Comparison of ENCODE assay signal across 14 mouse cellular contexts in the genomic region with DNA sequence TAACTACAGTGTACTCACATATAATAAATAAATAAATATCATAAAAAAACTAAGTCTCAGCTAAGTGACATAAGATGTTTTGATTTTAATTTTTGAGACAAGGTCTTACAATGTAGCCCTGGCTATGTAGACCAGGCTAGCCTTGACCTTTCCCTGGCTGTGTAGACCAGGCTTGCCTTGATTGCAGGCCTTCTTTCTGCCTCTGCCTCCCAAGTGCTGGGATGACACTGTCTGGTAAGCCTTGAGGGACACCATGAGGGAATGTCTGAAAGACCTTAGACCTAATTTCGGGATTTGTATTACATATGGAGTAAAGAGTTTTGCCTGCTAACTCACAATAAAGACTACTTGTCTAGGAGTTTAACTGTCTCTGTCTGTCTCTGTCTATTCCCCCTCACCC.
DNase-seq lines count a peak whose midpoint lies in the region; ATAC-seq lines count a peak whose summit lies in the region.
"Had no signal": no experiment of that assay in that cellular context is flagged by ENCODE, and none has a peak within 500 bp of the region (broad histone marks: within the 10 kb centered on the region; RNA-seq: fewer than 3 reads in every experiment).

No protein-coding gene starts in this region.

- 90% methylated on average over 1 of the region's 1 CpGs for WGBS in lung, embryonic 15.5 days

- H3K36me3 ChIP-seq in lung, embryonic 15.5 days, result no peaks in the 10 kb centered on the region

- peaks cover 75% of the 10 kb centered on the region for H3K4me1 ChIP-seq in lung, embryonic 15.5 days

- H3K4me3 ChIP-seq in lung, embryonic 15.5 days, result no peak overlapping the region

- DNase-seq in heart, adult 11 months, result peak; percentile 80
- DNase-seq in heart, postnatal 4 days, result no peak
- no peak for DNase-seq in lung, adult 18-20 months
- DNase-seq: adrenal gland, adult 2 months; adrenal gland, adult 8-10 months; adrenal gland, postnatal 10 days; adrenal gland, postnatal 14 days; adrenal gland, postnatal 25 days; cerebellum, adult 11 months; cerebellum, adult 11-12 months had no signal

- H3K9me3 ChIP-seq in lung, embryonic 15.5 days, result no peaks in the 10 kb centered on the region
- H3K9me3 ChIP-seq: G1E had no signal

- H3K9ac ChIP-seq in lung, embryonic 15.5 days, result no peak overlapping the region

- H3K4me2 ChIP-seq in lung, embryonic 15.5 days, result no peak overlapping the region

- ATAC-seq in lung, embryonic 15.5 days (ENCODE audit: borderline replicate concordance, extremely low read depth, low FRiP score, low TSS enrichment), result no peak
- ATAC-seq: Patski had no signal

- H3K27me3 ChIP-seq in lung, embryonic 15.5 days, result no peaks in the 10 kb centered on the region
- H3K27me3 ChIP-seq: CH12.LX, Patski had no signal

- H3K27ac ChIP-seq in lung, embryonic 15.5 days, result peak overlapping the region; percentile 70; the same call in 1 of the 2 replicates
